In genomic region chr6:97208406-97208805, GRCm38 (mm10) we compare ENCODE assay signal across 12 mouse cellular contexts. TPM values are rescaled to one million over a fixed set of nuclear protein-coding genes. Genes with fewer than 3 reads are reported as not detected.
A peak's percentile ranks its signal among the peaks of the same experiment; 100 is the strongest.
DNase-seq lines count a peak whose midpoint lies in the region; ATAC-seq and TF ChIP-seq lines count a peak whose summit lies in the region.
"Had no signal": no experiment of that assay in that cellular context is flagged by ENCODE, and none has a peak within 500 bp of the region (broad histone marks: within the 10 kb centered on the region; RNA-seq: fewer than 3 reads in every experiment).

No protein-coding gene starts in this region.

- intact Hi-C loops in left cerebral cortex, adult 2 months (cut with DNase I): no loop called here
- intact Hi-C loops in left cerebral cortex, postnatal 10 days (cut with DNase I): no loop called here

- no peak overlapping the region for H3K4me3 ChIP-seq in left cerebral cortex, adult 2 months

- DNase-seq in heart, adult 18-20 months: peak; percentile 15 to 52
- no peak for DNase-seq in heart, postnatal 4 days
- DNase-seq in left cerebral cortex, adult 2 months (ENCODE audit: extremely low spot score in 1 of 2, low spot score in 2 of 2): no peak
- no peak for DNase-seq in left cerebral cortex, postnatal 10 days (ENCODE audit: extremely low spot score in 1 of 2, low spot score in 2 of 2)
- DNase-seq in CD4-positive helper T cell, adult 2 months (ENCODE audit: low read depth, low spot score): peak; percentile 44
- DNase-seq in lung, postnatal 25 days (ENCODE audit: low spot score): peak; percentile 55
- DNase-seq in left cerebral cortex, adult 9 months (ENCODE audit: low spot score in 2 of 2): no peak
- DNase-seq: cerebellum, postnatal 36 days; gastrocnemius, postnatal 10 days; thymus, postnatal 25 days had no signal

- peak overlapping the region; percentile 19; the same call in 1 of the 2 replicates for H3K27ac ChIP-seq in left cerebral cortex, adult 2 months

- ATAC-seq in erythroid progenitor cell, adult 5-6 weeks (replicated peaks; ENCODE audit: low FRiP score, poor library complexity, severe bottlenecking): no peak

- TF ChIP-seq CTCF in left cerebral cortex, adult 2 months (IDR thresholded peaks at IDR 0.05): no peak

RNA-seq across cellular contexts. Expression of gene Arl6ip5, which starts 2.1 kb away (rescaled TPM):
- 100 to 1,000 TPM; 125 to 130 TPM for total RNA-seq in heart, adult 18-20 months (2021)
- total RNA-seq in heart, postnatal 4 days (2021): 10 to 100 TPM; 94.2 to 95.1 TPM
- 100 to 1,000 TPM; 195 to 205 TPM for total RNA-seq in left cerebral cortex, adult 2 months (2021)
- 100 to 1,000 TPM; 160 to 162 TPM for total RNA-seq in left cerebral cortex, postnatal 10 days (2021)
- 13.0 and 18.4 TPM in 2 replicates for total RNA-seq in erythroid progenitor cell, adult 5-6 weeks (2015; ENCODE audit: low replicate concordance)
- 16.7 and 22.1 TPM in 2 replicates for total RNA-seq in erythroid progenitor cell, adult 5-6 weeks (2017; ENCODE audit: low replicate concordance)

RNA-seq across cellular contexts. Expression of gene Uba3, which starts 3.0 kb away (rescaled TPM):
- 10 to 100 TPM; 55.0 to 62.2 TPM for total RNA-seq in heart, adult 18-20 months (2021)
- 10 to 100 TPM; 80.9 to 86.9 TPM for total RNA-seq in heart, postnatal 4 days (2021)
- 10 to 100 TPM; 77.3 to 79.0 TPM for total RNA-seq in left cerebral cortex, adult 2 months (2021)
- total RNA-seq in left cerebral cortex, postnatal 10 days (2021): 10 to 100 TPM; 62.8 to 64.4 TPM
- total RNA-seq in erythroid progenitor cell, adult 5-6 weeks (2015; ENCODE audit: low replicate concordance): 34.2 and 38.6 TPM in 2 replicates
- 55.7 and 71.2 TPM in 2 replicates for total RNA-seq in erythroid progenitor cell, adult 5-6 weeks (2017; ENCODE audit: low replicate concordance)

RNA-seq across cellular contexts. Expression of gene Tmf1, which starts 29.5 kb away (rescaled TPM):
- total RNA-seq in heart, adult 18-20 months (2021): 10 to 100 TPM; 38.2 to 40.5 TPM
- 10 to 100 TPM; 34.1 to 35.3 TPM for total RNA-seq in heart, postnatal 4 days (2021)
- total RNA-seq in left cerebral cortex, adult 2 months (2021): 10 to 100 TPM; 51.9 to 52.9 TPM
- total RNA-seq in left cerebral cortex, postnatal 10 days (2021): 10 to 100 TPM; 52.1 to 53.4 TPM
- total RNA-seq in erythroid progenitor cell, adult 5-6 weeks (2015; ENCODE audit: low replicate concordance): 18.0 and 21.3 TPM in 2 replicates
- 107 and 142 TPM in 2 replicates for total RNA-seq in erythroid progenitor cell, adult 5-6 weeks (2017; ENCODE audit: low replicate concordance)

RNA-seq across cellular contexts. Expression of gene Lmod3, which starts 44.2 kb away (rescaled TPM):
- 10 to 100 TPM; 58.1 to 67.1 TPM for total RNA-seq in heart, adult 18-20 months (2021)
- 10 to 100 TPM; 47.8 to 48.0 TPM for total RNA-seq in heart, postnatal 4 days (2021)
- not detected for total RNA-seq in left cerebral cortex, adult 2 months (2021)
- under 1 TPM; 0.87 to 0.94 TPM for total RNA-seq in left cerebral cortex, postnatal 10 days (2021)
- not detected in 2 replicates for total RNA-seq in erythroid progenitor cell, adult 5-6 weeks (2015; ENCODE audit: low replicate concordance)
- not detected in 2 replicates for total RNA-seq in erythroid progenitor cell, adult 5-6 weeks (2017; ENCODE audit: low replicate concordance)
- total RNA-seq: megakaryocyte progenitor cell, adult 5-6 weeks had no signal

RNA-seq across cellular contexts. Expression of gene Eogt, which starts 59.4 kb away (rescaled TPM):
- total RNA-seq in heart, adult 18-20 months (2021): 10 to 100 TPM; 12.8 TPM
- total RNA-seq in heart, postnatal 4 days (2021): 10 to 100 TPM; 15.5 to 21.2 TPM
- 10 to 100 TPM; 30.2 to 31.2 TPM for total RNA-seq in left cerebral cortex, adult 2 months (2021)
- 10 to 100 TPM; 31.4 to 36.6 TPM for total RNA-seq in left cerebral cortex, postnatal 10 days (2021)
- total RNA-seq in erythroid progenitor cell, adult 5-6 weeks (2015; ENCODE audit: low replicate concordance): 2.2 and 5.4 TPM in 2 replicates
- total RNA-seq in erythroid progenitor cell, adult 5-6 weeks (2017; ENCODE audit: low replicate concordance): 1.0 and 2.2 TPM in 2 replicates

Comparison
In these comparisons a context has a peak if more than half of its experiments do, and no peak if none do; other contexts are left out.
1. DNase-seq: peak in heart, adult 18-20 months (2 of 2), CD4-positive helper T cell, adult 2 months (single experiment) and lung, postnatal 25 days (single experiment); none in heart, postnatal 4 days (single experiment), left cerebral cortex, adult 2 months (0 of 2), left cerebral cortex, postnatal 10 days (0 of 2) and left cerebral cortex, adult 9 months (0 of 2).
2. RNA of gene Arl6ip5, which starts 2.1 kb away (total RNA-seq): 195 to 205 TPM in left cerebral cortex, adult 2 months, 160 to 162 TPM in left cerebral cortex, postnatal 10 days, 125 to 130 TPM in heart, adult 18-20 months and 94.2 to 95.1 TPM in heart, postnatal 4 days; 13.0 to 22.1 TPM in erythroid progenitor cell, adult 5-6 weeks; every median in the first group is over 4 times any median in the second.